17 mouse cellular contexts compared by ENCODE assay signal in genomic region chr17:68864175-68864574, GRCm38 (mm10). TPM values are rescaled to one million over a fixed set of nuclear protein-coding genes. Genes with fewer than 3 reads are reported as not detected.
A peak's percentile ranks its signal among the peaks of the same experiment; 100 is the strongest.
DNase-seq lines count a peak whose midpoint lies in the region; ATAC-seq lines count a peak whose summit lies in the region.
"Had no signal": no experiment of that assay in that cellular context is flagged by ENCODE, and none has a peak within 500 bp of the region (broad histone marks: within the 10 kb centered on the region; RNA-seq: fewer than 3 reads in every experiment).

No protein-coding gene starts in this region.

- WGBS in forebrain, embryonic 14.5 days = 93% methylated on average over 3 of the region's 3 CpGs
- 81% methylated on average over 3 of the region's 3 CpGs for WGBS in forebrain, embryonic 11.5 days

- intact Hi-C loops in left cerebral cortex, postnatal 10 days (cut with DNase I) = no loop called here

- no peak overlapping the region for H3K4me2 ChIP-seq in forebrain, embryonic 14.5 days (ENCODE audit: low read length)
- no peak overlapping the region for H3K4me2 ChIP-seq in forebrain, embryonic 11.5 days (ENCODE audit: low read depth, low read length, severe bottlenecking)
- H3K4me2 ChIP-seq: embryonic facial prominence, embryonic 13.5 days; forebrain, embryonic 12.5 days had no signal

- peak; percentile 38 for DNase-seq in forebrain, embryonic 14.5 days (ENCODE audit: low spot score)
- DNase-seq in forebrain, embryonic 11.5 days (ENCODE audit: low spot score) = no peak
- no peak for DNase-seq in frontal cortex, postnatal 36 days (ENCODE audit: low spot score in 2 of 2)
- no peak for DNase-seq in left cerebral cortex, postnatal 10 days (ENCODE audit: extremely low spot score in 1 of 2, low spot score in 2 of 2)
- DNase-seq: adrenal gland, adult 2 months; adrenal gland, postnatal 10 days; adrenal gland, postnatal 25 days; cerebellum, adult 11-12 months; cerebellum, adult 2 months; cerebellum, adult 9-10 months; cerebellum, postnatal 10 days; cerebellum, postnatal 25 days had no signal

- H3K27ac ChIP-seq in forebrain, embryonic 14.5 days (ENCODE audit: low read depth, low read length) = no peak overlapping the region
- no peak overlapping the region for H3K27ac ChIP-seq in forebrain, embryonic 11.5 days (ENCODE audit: low read depth, low read length)
- H3K27ac ChIP-seq: embryonic facial prominence, embryonic 13.5 days; forebrain, embryonic 12.5 days had no signal

- no peak overlapping the region for H3K4me3 ChIP-seq in forebrain, embryonic 14.5 days (ENCODE audit: low read depth, low read length)
- H3K4me3 ChIP-seq in forebrain, embryonic 11.5 days (ENCODE audit: low read depth, low read length) = no peak overlapping the region
- H3K4me3 ChIP-seq: embryonic facial prominence, embryonic 13.5 days; forebrain, embryonic 12.5 days had no signal

- H3K9ac ChIP-seq in forebrain, embryonic 14.5 days (ENCODE audit: low read length) = no peak overlapping the region
- no peak overlapping the region for H3K9ac ChIP-seq in forebrain, embryonic 11.5 days (ENCODE audit: low read length)
- H3K9ac ChIP-seq: embryonic facial prominence, embryonic 13.5 days; forebrain, embryonic 12.5 days had no signal

- H3K4me1 ChIP-seq in forebrain, embryonic 14.5 days (ENCODE audit: control insufficient read depth, insufficient read depth, low read length) = no peaks in the 10 kb centered on the region
- no peaks in the 10 kb centered on the region for H3K4me1 ChIP-seq in forebrain, embryonic 11.5 days (replicated peaks; ENCODE audit: control insufficient read depth, insufficient read depth, low read length)
- H3K4me1 ChIP-seq: embryonic facial prominence, embryonic 13.5 days; forebrain, embryonic 12.5 days had no signal

- no peaks in the 10 kb centered on the region for H3K27me3 ChIP-seq in forebrain, embryonic 14.5 days (replicated peaks; ENCODE audit: control insufficient read depth, insufficient read depth, low read length)
- H3K27me3 ChIP-seq in forebrain, embryonic 11.5 days (ENCODE audit: control insufficient read depth, insufficient read depth, low read length) = no peaks in the 10 kb centered on the region
- H3K27me3 ChIP-seq: embryonic facial prominence, embryonic 13.5 days; forebrain, embryonic 12.5 days had no signal

- H3K36me3 ChIP-seq in forebrain, embryonic 14.5 days (ENCODE audit: control insufficient read depth, insufficient read depth, low read length) = no peaks in the 10 kb centered on the region
- H3K36me3 ChIP-seq in forebrain, embryonic 11.5 days (ENCODE audit: control insufficient read depth, insufficient read depth, low read length) = no peaks in the 10 kb centered on the region
- H3K36me3 ChIP-seq: embryonic facial prominence, embryonic 13.5 days; forebrain, embryonic 12.5 days had no signal

- no peaks in the 10 kb centered on the region for H3K9me3 ChIP-seq in forebrain, embryonic 14.5 days (replicated peaks; ENCODE audit: control insufficient read depth, low read length)
- no peaks in the 10 kb centered on the region for H3K9me3 ChIP-seq in forebrain, embryonic 11.5 days (ENCODE audit: control insufficient read depth, low read length)
- H3K9me3 ChIP-seq: embryonic facial prominence, embryonic 13.5 days; forebrain, embryonic 12.5 days had no signal

- no peak for ATAC-seq in forebrain, embryonic 14.5 days
- ATAC-seq in forebrain, embryonic 11.5 days (replicated peaks; ENCODE audit: low FRiP score) = no peak
- ATAC-seq in frontal cortex, adult (ENCODE audit: low TSS enrichment) = peak; percentile 88
- ATAC-seq: forebrain, embryonic 16.5 days had no signal

RNA-seq across cellular contexts. Expression of gene Tmem200c, which starts 37.8 kb away (rescaled TPM):
- polyA plus RNA-seq in forebrain, embryonic 14.5 days (2014; fragmentation: Nextera tagmentation; extraction: Ambion mirVana) = 1.0 and 2.0 TPM in 2 replicates
- 3.7 and 3.8 TPM in 2 replicates for polyA plus RNA-seq in forebrain, embryonic 11.5 days (2014; fragmentation: Nextera tagmentation; extraction: Ambion mirVana)
- total RNA-seq in left cerebral cortex, postnatal 10 days (2021) = 10 to 100 TPM; 21.8 to 23.5 TPM
- total RNA-seq: MEL had no signal
